Mouse (Mus musculus) layer of hippocampus, postnatal 25 days (tissue): Measurements from ENCODE around the gene Zfp764. TPM values are rescaled to one million over a fixed set of nuclear protein-coding genes. Genes with fewer than 3 reads are reported as not detected.
"Not testable (repeated sequence)": the region's sequence is repeated elsewhere in the genome, so short reads cannot be mapped to it uniquely, and the experiment has no call there.

Source experiments
- DNase-seq, 2 experiments: peaks; one replicate each; pipeline ENCODE4 v3.0.0; 2022; ENCODE audit warnings: mixed read lengths in 2 of 2, low spot score in 1 of 2; ENCODE audit errors: extremely low spot score in 1 of 2
- total RNA-seq, 2 experiments: library from RNA; stranded (reverse); gene quantifications; 2 replicates each; pipeline ENCODE4 v1.2.3; 2021

Zfp764 gene
- total RNA-seq, 2 experiments from 2014 or later, result 3.7 to 4.0 TPM

DNA sequence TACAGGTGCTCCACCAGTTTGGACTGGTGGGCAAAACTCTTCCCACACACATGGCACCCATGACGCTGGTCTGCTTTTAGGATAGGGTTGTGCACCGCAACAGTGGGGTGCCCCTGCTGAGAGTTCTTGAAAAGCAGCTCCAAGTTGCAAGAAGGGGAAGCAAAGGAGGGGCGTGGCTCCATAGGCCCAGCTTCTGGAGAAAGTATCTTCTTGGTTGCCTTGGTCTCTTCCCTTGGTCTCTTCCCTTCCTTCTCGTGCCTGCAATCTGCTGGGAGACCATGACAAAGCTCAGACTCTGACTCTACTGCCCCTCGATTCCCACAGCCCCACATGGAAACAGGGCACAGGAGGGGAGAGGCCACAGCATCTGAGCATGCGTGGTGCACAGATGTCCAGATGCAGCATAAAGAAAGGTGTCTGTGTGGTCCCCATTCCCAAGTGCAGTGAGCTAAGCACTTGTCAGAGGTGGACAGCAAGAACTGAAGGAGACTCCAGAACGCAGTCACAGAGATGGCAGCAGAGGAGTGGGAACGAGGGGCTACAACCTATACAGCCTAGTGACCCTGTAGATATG, 14.3 kb downstream of the Zfp764 start:
- no peak for DNase-seq

DNA sequence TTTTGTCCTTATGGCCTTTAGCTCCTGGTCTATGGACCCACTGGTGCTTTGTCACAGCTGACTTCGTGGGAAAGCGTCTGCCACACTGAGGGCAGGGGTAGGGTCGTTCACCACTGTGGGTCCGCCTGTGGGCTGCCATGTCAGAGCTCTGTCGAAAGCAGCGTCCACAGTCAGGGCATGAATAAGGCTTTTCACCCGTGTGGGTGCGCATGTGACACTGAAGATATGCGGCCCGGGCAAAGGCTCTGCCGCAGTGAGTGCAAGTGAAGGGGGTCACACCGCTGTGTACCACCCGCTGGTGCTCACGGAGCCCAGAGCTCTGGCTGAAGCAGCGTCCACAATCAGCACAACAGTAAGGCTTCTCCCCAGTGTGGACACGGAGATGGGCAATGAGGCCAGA, 15.1 kb downstream of the Zfp764 start:
- DNase-seq, result no peak

DNA sequence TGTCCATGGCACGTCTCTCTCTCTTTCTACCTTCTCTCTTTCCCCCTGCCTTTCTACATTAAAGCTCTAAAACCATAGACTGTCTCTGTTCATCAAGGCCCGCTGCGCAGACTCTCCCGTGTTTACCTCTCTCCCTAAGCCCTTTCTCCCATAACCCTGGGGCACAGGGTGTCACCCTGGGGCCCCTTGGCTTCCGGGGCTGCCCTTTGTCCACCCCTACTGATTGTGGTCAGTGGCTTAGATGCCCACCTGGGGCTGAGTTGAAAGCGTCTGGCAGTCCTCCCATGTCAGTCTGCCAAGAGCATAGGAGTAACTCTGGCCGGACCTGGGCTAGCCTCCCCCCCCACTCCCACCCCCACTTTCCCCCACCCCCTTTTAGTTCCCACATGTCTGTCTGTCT, 16.3 kb downstream of the Zfp764 start:
- no peak for DNase-seq

DNA sequence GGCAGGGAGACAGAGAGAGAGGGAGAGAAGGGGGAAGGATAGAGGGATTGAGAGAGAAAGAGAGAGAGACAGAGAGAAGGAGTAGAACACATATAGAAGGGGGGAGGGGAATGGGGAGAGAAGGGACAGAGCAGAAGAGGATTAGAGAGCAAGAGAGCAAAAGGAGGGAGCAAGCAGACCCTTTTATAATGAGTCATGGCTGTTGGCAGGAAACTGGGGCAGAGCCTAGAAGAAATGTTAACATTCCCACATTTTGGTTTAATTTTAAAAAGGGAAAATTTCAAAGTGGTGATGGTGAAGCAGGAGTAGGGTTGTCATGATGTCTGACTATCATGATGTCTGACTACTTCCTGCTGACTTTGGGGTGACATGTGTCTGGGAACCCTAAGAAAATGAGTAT, 18.4 kb downstream of the Zfp764 start:
- not testable (repeated sequence) for DNase-seq

DNA sequence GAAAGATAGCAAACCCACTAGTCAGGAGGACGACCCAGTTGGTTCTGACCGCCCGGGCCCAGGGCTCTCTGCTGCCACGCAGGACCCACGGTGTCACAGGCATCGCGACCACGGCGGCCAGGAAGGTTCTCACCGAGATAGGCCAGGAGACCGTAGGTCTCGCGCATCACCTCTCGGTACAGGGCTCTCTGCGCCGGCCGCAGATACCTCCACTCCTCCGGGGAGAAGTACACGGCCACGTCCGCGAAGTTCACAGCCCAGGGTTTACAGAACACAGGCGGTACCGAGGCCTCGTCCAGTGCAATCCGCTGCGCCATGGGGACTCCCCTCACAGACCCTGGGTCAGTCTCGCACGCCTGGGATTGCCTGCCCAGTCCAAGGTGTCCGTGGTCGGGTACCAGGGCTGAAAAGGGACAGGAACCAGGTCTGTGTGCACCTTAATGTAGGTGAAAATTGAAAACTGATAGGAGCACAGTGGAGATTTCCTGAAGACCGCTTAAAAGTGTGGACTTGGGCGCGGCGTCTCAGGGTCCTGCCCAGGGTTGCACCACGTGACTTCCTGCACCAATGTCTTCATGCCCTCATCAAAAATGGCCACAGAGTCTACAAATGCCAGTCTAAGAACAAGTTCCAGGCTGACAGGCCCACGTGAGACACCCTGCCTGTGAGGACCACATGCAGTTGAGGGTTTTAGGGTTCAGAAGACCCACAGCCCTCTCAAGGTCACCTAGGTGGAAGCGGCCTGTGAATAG, 19.8 kb downstream of the Zfp764 start, which contains the start of gene 9130019O22Rik:
Gene 9130019O22Rik, minus strand, starts transcription at position 526 of the 752 bp plus-strand sequence.
- DNase-seq, result peak; percentile 59 to 90

DNA sequence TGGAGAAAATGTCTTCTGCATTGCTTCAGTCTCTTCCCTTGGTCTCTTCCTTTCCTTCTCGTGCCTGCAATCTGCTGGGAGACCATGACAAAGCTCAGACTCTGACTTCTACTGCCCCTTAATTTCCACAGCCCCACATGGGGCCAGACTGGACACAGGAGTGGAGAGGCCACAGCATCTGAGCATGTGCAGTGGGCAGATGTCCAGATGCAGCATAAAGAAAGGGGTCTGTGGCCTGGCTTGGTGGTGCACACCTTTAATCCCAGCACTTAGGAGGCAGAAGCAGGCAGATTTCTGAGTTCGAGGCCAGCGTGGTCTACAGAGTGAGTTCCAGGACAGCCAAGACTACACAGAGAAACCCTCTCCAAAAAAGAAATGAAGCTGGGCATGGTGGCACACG, 21.1 kb downstream of the Zfp764 start:
- DNase-seq, result not testable (repeated sequence)

DNA sequence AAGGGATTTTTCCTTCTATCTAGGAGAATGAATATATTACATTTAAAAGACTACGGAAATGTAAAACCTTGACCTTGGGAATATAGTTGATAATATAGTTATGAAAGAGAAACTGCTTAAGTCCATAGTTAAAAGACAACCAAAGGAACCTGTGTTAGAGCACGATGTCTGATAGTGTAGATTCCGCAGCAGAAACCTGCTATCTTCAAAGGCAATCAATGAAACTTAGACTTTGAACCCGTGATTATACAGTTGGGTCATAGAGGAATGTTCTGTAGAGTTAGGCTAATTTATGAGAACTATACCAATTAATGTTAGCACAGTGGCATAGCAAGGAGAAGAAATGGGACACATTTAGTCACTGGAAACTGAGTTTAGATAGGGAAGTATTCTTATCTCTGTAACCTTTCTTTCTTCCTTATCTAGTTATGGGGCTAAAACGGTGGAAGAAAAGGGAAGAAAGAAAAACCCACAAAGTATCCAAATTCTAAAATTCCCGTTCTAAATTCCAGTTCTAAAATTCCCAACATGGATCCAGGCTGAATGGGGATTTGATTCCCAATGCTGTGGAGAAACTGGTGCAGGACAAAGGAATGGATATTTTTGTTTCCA, 28.2 kb downstream of the Zfp764 start:
- DNase-seq, result no peak

DNA sequence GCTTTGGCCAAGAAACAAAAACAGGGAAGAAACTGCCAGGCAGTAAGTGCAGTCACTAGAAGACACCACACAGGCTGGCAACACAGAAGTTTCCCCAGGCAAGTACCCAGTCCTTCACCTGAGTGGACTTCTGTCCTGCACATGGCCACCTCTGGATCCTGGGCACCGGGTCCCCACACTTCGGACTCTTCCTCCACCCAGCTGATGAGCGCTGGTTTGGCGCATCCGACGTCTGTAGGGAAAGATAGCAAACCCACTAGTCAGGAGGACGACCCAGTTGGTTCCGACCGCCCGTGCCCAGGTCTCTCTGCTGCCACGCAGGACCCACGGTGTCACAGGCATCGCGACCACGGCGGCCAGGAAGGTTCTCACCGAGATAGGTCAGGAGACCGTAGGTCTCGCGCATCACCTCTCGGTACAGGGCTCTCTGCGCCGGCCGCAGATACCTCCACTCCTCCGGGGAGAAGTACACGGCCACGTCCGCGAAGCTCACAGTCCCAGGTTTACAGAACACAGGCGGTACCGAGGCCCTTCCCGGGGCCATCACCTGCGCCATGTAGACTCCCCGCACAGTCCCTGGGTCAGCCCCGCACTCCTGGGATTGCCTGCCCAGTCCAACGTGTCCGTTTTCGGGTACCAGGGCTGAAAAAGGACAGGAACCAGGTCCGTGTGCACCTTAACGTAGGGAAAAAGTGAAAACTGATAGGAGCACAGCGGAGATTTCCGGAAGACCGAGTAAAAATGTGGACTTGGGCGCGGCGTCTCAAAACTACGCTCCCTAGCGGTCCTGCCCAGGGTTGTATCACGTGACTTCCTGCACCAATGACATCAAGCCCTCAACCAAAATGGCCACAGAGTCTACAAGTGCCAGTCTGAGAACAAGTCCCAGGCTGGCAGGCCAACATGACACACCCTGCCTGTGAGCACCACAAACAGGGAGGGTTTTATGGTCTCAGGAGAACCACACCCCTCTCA, 31.1 kb downstream of the Zfp764 start, which contains the start of gene Zfp747:
Gene Zfp747, minus strand, starts transcription at position 780 of the 975 bp plus-strand sequence.
- peak; percentile 74 to 88 for DNase-seq

DNA sequence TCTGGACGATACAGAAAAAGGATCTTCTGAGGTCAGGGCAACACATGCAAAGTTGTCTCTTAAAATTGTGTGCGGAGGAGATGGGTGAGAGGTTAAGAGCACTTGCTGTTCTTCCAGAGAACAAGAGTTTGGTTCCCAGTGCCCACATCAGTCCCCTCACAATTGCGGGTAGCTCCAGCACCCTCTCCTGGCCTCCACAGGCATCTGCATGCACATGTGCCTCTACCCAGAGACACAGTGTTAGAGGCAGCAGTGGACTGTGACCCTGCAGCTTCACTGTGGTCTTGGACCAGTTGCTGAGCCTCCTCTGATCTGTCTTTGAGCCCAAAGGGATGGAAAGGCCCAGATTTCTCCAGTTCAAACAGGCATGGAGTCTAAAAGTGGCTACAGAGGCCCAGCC, 34.8 kb downstream of the Zfp764 start:
- DNase-seq, result not testable (repeated sequence)

DNA sequence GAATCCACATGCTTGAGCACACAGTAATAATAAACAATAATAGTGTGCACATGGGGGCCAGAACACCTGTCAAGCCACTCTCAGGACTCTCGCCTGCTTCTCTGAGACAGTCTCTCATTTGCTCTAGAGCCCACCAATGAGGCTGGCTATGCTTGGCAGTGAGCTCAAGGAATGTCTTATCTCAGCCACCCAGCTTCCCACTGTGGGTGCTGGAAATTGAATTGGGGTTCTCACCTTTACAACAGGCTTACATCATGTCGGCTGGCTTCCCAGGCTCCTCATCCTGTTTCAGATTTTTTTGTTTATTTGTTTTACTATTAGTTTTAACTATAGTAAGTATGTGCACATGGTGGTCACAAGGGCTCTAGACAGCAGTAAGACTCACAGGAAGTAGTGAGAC, 35.4 kb downstream of the Zfp764 start:
- no peak for DNase-seq

DNA sequence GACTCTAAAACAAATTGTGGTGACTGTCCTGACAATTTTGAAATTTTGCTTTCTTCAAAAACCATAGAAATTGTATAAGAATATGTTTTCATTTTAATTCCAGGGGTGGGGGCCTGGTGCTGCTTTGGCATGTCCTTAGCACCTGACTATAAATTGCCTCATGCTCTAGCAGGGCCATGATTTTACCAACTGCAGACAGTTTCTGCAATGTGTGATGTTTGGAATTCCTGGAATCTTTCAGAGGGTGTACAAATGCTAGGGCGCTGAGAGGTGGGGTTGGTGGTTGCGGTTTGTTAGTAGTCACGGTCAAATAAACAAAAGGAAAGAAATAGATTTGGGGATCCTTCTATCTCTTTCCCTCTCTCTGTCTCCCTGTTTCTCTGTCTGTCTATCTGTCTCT, 40.4 kb downstream of the Zfp764 start:
- DNase-seq, result no peak

DNA sequence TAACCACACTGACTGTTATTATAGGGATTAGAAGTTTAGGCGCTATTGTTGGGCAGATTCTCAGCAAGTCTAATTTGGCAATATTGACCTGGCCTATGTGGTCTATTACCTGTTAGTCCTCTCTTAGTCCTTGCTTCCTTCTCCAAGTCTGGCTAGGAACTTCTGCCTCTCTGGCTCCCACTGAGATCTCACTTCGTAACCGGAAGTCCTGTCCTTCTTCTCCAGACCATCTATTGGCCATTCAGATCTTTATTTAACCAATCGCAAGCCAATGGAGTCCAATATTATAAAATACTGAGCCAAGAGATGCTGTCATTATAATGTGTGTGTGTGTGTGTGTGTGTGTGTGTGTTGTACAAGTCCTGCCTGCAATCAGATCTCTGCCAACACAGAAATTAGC, 42.5 kb downstream of the Zfp764 start:
- no peak for DNase-seq

DNA sequence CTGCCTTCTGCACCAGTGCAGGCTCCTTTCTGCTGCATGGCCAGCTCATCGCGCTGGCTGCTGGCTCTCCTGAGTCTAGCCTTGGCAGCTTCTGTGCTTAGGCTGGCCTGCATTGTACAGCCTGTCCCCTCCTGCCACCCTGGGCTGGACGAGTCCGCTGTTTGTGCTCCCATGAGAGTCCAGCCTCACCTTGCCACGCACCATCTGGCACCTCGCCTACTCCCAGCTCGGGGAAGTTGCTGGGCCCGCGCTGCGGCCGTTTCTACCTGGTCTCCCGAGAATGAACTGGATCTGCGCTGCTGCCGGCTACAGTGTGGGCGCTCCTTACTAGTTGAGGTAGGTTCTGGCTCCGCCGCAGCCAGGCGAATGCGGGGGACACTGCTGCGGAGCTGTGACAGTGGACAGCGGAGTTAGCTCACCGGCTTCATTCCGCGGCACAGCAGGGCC, 43.1 kb downstream of the Zfp764 start:
- no peak for DNase-seq

DNA sequence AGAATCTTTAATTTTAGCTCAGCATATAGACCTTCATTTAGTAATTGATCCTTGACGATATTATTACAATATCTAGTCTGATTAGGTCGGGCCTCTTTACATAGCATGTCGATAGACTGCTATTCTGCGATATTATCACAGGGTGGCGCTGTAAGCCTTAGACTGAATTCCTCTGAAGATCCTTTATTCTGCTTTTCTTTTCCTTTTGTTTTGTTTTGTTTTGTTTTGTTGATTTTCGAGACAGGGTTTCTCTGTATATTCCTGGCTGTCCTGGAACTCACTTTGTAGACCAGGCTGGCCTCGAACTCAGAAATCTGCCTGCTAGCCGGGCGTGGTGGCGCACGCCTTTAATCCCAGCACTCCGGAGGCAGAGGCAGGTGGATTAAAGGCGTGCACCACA, 44.2 kb downstream of the Zfp764 start:
- DNase-seq, result not testable (repeated sequence)

DNA sequence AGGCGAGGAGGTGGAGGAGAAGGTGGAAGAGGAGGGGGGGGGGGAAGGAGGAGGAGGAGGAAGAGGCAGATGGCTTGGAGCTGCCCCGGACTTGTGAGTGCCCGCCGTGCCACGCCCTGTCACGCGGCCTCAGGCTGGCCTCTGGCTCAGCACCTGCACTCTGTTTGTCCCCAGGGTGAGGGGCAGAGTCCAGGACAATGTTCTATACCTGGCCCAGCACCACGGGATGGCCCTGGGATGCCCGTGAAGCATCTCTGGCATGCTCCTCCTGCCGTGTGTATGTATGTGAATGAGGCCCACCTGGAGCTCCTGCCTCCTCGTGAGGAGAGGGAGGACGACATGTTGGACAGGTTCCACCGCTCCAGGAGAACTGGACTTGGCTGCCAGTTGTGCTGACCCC, 45.2 kb downstream of the Zfp764 start:
- DNase-seq, result no peak

DNA sequence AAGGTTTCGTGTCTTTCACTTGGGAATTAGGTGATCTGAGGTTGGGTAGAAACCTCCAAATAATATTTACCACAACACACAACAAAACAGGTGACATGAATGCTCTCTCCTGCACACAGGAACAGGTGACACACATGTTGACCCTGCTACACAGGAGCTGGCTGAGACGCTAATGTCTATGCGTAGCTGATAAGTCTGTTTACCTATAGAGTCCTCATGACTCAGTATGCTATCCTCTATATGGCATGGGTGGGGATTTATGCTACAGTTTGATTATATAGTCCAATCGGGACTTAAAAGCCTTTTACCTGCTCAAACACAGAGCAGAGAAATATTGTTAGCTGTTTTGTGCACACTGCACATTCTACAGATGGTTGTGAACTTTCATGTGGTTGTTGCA, 46.4 kb downstream of the Zfp764 start:
- DNase-seq, result no peak

DNA sequence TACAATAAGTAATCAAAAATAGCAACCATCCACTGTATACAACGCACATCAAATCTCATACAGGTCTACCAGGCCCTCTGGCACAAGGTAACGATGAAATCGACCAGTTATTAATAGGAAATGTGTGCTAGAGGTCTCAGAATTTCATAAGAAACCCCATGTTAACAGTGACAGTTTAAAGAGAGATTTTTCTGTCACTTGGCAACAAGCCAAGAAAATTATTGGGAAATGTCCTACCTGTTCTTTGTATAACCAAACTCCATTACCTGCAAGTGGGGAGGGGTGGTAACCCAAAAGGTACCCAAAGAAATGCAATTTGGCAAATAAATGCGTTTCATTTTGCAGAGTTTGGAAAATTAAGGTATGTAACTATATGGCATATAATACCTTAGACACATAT, 48.1 kb downstream of the Zfp764 start:
- DNase-seq, result no peak

DNA sequence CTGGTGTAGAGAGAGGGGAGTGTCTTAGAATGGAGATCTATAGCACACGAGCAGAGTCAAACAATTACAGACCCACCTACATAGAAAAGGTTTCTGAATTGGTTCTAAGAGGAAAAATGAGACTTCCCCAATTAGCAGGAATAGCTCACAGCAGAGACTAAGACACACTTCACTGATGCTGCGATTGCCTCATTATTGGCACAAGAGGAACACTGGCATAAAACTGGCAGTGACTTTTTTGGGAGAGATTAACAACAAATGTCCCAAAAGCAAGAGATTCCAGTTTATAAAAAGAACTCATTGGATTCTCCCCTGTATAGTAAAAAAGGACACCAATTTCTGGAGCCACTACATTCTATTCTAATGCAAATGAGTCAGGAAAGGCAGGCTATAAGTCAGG, 48.8 kb downstream of the Zfp764 start:
- no peak for DNase-seq

DNA sequence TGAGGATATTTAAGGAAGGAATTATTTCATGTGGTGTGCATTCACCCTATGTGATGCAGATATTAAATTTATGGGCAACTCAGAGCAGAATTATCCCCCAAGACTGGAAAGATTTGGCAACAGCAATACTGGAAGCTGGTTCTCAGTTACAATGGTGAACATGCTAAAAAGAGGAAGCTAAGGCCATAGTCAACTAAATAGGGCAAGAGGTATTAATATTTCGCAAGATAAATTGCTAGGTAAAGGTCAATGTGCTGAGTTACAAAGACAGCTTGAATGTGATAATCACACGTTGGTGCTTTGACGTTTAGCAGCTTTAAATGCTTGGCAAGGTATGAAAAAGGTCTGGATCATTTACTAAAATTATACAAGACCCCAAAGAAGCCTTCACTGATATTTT, 50.8 kb downstream of the Zfp764 start:
- DNase-seq, result no peak
